Mouse (Mus musculus): ENCODE data around the gene Lsr. TPM values are rescaled to one million over a fixed set of nuclear protein-coding genes. Genes with fewer than 3 reads are reported as not detected.
"Not testable (repeated sequence)": the region's sequence is repeated elsewhere in the genome, so short reads cannot be mapped to it uniquely, and the experiment has no call there.

Gene Lsr
- polyA plus RNA-seq, 1 experiment from 2014 or later: 99.6 TPM

DNA sequence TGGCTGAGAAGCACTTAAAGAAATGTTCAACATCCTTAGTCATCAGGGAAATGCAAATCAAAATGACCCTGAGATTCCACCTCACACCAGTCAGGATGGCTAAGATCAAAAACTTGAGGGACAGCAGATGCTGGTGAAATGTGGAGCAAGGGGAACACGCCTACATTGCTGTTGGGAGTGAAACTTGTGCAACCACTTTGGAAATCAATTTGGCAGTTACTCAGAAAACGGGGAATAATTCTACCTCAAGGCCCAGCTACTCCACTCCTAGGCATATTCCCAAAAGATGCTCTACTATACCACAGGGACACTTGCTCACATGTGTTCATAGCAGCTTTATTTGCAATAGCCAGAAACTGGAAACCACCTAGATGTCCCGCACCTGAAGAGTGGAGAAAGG is 23.4 kb downstream of the Lsr start:
- Histone ChIP-seq H3K36me3 (ENCODE audit: control insufficient read depth, insufficient read depth, low read length) (peaks cover 26% of the 10 kb centered on the region), H3K4me1 (ENCODE audit: control insufficient read depth, insufficient read depth, low read length) (peaks cover 10% of the 10 kb centered on the region; the same call in 1 of the 2 replicates)
- WGBS: 84% methylated on average over 3 of the region's 3 CpGs
- H3K9me3 ChIP-seq (replicated peaks; ENCODE audit: control insufficient read depth, low read length); H3K4me3 ChIP-seq (replicated peaks; ENCODE audit: low read length); ATAC-seq (ENCODE audit: insufficient read depth, low FRiP score); H3K27me3 ChIP-seq (ENCODE audit: control insufficient read depth, insufficient read depth, low read length); H3K9ac ChIP-seq (ENCODE audit: low read length); H3K4me2 ChIP-seq (ENCODE audit: low read depth, low read length); H3K27ac ChIP-seq (ENCODE audit: low read length): not testable (repeated sequence)

DNA sequence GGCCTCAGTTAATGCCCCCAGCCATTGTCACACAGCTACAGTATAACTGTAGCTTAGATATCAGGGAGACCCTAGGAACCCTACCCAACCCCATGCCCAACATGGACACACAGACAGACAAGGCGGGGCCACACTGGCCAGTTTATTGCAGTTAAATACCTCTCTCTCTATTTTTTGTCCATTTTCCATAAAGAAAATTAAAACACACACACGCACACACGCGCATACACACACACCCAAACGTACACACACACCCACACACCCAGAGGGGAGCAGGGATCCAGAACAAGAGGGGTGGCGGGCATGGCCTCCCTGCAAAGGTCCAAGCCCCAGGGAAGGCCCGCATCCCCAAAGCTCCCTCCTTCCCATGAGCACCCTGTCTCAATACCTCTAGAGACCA is 27.4 kb downstream of the Lsr start:
- Histone ChIP-seq H3K4me3 (replicated peaks; ENCODE audit: low read length) (no peak overlapping the region), H3K9me3 (replicated peaks; ENCODE audit: control insufficient read depth, low read length) (no peaks in the 10 kb centered on the region), H3K9ac (ENCODE audit: low read length) (no peak overlapping the region), H3K4me1 (ENCODE audit: control insufficient read depth, insufficient read depth, low read length) (no peaks in the 10 kb centered on the region), H3K27ac (ENCODE audit: low read length) (no peak overlapping the region), H3K4me2 (ENCODE audit: low read depth, low read length) (no peak overlapping the region), H3K27me3 (ENCODE audit: control insufficient read depth, insufficient read depth, low read length) (no peaks in the 10 kb centered on the region), H3K36me3 (ENCODE audit: control insufficient read depth, insufficient read depth, low read length) (peaks cover 7% of the 10 kb centered on the region; the same call in 1 of the 2 replicates)
- 94% methylated on average over 7 of the region's 7 CpGs for WGBS
- ATAC-seq (ENCODE audit: insufficient read depth, low FRiP score): no peak

DNA sequence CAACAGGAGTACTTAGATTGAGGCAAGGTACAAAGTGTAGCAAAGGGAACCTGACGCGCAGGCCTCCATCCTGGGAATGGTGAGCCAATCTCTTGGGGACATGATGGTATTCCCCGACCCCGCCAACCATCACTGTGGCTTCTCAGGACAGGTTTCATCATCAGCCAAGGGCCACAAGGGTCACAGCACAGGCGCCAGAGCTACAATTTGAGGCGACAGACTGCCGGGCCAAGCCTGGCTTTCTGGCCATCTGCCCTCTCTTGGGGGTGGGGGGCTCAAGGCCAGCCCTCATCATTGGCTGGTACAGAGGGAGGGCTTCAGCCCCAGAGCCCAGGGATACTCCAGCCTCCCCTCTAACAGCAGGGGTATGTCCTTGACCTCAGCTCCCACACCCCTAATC is 27.8 kb downstream of the Lsr start:
- 73% methylated on average over 7 of the region's 7 CpGs for WGBS
- not testable (repeated sequence) for H3K9me3 ChIP-seq (replicated peaks; ENCODE audit: control insufficient read depth, low read length); H3K9ac ChIP-seq (ENCODE audit: low read length); H3K27me3 ChIP-seq (ENCODE audit: control insufficient read depth, insufficient read depth, low read length); ATAC-seq (ENCODE audit: insufficient read depth, low FRiP score); H3K4me1 ChIP-seq (ENCODE audit: control insufficient read depth, insufficient read depth, low read length); H3K27ac ChIP-seq (ENCODE audit: low read length); H3K4me2 ChIP-seq (ENCODE audit: low read depth, low read length); H3K36me3 ChIP-seq (ENCODE audit: control insufficient read depth, insufficient read depth, low read length); H3K4me3 ChIP-seq (replicated peaks; ENCODE audit: low read length)

DNA sequence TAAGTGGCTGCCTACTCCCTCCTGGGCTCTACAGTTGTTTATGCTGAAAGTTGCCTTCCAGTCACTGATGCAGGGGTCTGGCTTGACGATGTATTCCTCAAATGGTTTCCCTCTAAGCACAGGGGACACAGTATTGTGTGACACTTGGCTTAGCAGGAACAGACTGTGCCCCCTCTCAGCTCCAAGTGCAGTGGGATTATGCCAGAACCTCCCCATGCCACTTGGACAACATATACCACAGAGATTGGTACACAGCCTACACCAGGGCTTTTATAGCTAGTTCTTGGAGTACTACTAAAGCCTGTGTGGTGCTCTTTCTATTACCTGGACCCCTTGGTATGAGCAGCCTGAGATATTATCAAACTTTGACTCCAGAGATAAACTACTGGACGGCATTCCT is 28.6 kb downstream of the Lsr start:
- not testable (repeated sequence) for H3K36me3 ChIP-seq (ENCODE audit: control insufficient read depth, insufficient read depth, low read length); H3K9me3 ChIP-seq (replicated peaks; ENCODE audit: control insufficient read depth, low read length); H3K27ac ChIP-seq (ENCODE audit: low read length); H3K27me3 ChIP-seq (ENCODE audit: control insufficient read depth, insufficient read depth, low read length); H3K4me2 ChIP-seq (ENCODE audit: low read depth, low read length); H3K4me3 ChIP-seq (replicated peaks; ENCODE audit: low read length); H3K9ac ChIP-seq (ENCODE audit: low read length); ATAC-seq (ENCODE audit: insufficient read depth, low FRiP score); H3K4me1 ChIP-seq (ENCODE audit: control insufficient read depth, insufficient read depth, low read length)
- 56% methylated on average over 2 of the region's 2 CpGs for WGBS

DNA sequence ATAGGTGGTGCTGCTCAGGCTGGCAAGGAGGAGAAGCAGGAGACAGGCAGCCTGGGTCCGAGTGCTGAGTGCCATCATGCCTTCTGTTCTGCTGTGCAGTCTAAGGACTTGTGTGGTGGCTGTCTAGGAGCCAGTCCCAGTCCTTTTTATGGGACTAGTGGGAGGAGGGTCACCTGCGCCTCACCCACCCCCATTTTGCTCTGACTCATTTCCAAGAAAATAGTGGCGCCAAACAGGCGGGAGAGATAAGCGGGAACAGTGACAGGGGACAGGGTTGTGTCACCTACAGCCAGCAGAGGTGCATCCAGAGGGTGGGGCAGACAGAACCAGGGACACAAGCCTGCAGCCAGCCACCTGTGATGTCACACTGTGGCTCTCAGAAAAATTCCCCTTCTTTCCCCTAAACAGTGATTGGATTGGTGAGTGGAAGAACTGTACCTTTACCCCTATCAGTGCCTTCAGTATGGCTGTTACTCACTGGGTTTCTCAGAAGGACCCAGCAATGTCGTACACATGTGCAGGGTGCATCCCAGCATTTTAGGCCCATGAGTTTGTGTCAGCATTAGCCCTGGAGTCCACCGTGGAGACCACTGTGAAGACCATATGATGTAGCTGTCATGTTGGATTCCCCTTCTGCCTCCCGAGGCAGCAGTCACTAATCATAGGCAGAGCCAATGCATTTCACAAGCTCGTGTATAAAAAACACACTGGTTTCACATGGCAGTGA is 29.2 kb downstream of the Lsr start, which contains the start of gene Hamp:
Gene Hamp, minus strand, starts transcription at position 124 of the 727 bp plus-strand sequence.
- no peak for ATAC-seq (ENCODE audit: insufficient read depth, low FRiP score)
- H3K36me3 ChIP-seq (ENCODE audit: control insufficient read depth, insufficient read depth, low read length): peaks cover 4% of the 10 kb centered on the region; the same call in 1 of the 2 replicates

DNA sequence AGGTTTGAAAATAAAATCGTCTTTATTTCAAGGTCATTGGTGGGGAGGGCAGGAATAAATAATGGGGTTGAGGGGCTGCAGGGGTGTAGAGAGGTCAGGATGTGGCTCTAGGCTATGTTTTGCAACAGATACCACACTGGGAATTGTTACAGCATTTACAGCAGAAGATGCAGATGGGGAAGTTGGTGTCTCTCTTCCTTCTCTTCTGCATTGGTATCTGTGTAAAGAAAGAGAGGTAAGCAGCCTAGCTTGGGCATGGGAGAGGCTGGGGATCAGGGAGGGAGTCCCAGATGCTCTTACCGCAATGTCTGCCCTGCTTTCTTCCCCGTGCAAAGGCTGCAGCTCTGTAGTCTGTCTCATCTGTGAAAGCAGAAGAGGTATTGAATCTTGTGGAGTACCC is 30.9 kb downstream of the Lsr start:
- H3K9ac ChIP-seq (ENCODE audit: low read length); ATAC-seq (ENCODE audit: insufficient read depth, low FRiP score); H3K4me1 ChIP-seq (ENCODE audit: control insufficient read depth, insufficient read depth, low read length); H3K27ac ChIP-seq (ENCODE audit: low read length); H3K4me3 ChIP-seq (replicated peaks; ENCODE audit: low read length); H3K27me3 ChIP-seq (ENCODE audit: control insufficient read depth, insufficient read depth, low read length); H3K4me2 ChIP-seq (ENCODE audit: low read depth, low read length); H3K9me3 ChIP-seq (replicated peaks; ENCODE audit: control insufficient read depth, low read length); H3K36me3 ChIP-seq (ENCODE audit: control insufficient read depth, insufficient read depth, low read length): not testable (repeated sequence)
- WGBS: 37% methylated on average over 3 of the region's 3 CpGs

More for the DNA sequence above, 29.2 kb downstream of the Lsr start, which contains the start of gene Hamp:
- Histone ChIP-seq H3K27me3 (ENCODE audit: control insufficient read depth, insufficient read depth, low read length) (no peaks in the 10 kb centered on the region), H3K4me2 (ENCODE audit: low read depth, low read length) (no peak within 1 kb of the TSS), H3K27ac (ENCODE audit: low read length) (no peak within 1 kb of the TSS), H3K9ac (ENCODE audit: low read length) (no peak within 1 kb of the TSS), H3K4me3 (replicated peaks; ENCODE audit: low read length) (no peak within 1 kb of the TSS), H3K4me1 (ENCODE audit: control insufficient read depth, insufficient read depth, low read length) (no peaks in the 10 kb centered on the region), H3K9me3 (replicated peaks; ENCODE audit: control insufficient read depth, low read length) (no peaks in the 10 kb centered on the region)
- 54% methylated on average over 9 of the region's 9 CpGs for WGBS

DNA sequence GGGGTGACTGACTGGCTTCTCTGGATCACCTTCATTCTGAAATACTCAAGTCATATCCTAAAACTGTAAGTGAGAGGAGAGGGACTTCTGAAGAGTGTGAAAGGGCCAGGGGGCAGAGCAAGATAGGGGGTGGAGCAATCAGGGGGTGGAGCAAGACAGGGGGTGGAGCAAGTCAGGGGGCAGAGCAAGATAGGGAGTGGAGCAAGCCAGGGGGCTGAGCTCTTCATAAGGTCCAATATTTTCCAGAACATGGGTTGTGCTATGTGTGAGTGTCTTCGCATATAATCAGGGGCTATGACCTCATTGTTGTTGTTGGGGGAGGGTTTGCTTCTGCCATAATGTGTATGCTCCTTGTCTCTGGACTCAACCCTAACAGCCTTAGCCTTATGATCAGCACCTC is 33.2 kb downstream of the Lsr start:
- not testable (repeated sequence) for H3K27ac ChIP-seq (ENCODE audit: low read length); ATAC-seq (ENCODE audit: insufficient read depth, low FRiP score); H3K4me3 ChIP-seq (replicated peaks; ENCODE audit: low read length); H3K4me2 ChIP-seq (ENCODE audit: low read depth, low read length); H3K9me3 ChIP-seq (replicated peaks; ENCODE audit: control insufficient read depth, low read length); H3K36me3 ChIP-seq (ENCODE audit: control insufficient read depth, insufficient read depth, low read length); H3K4me1 ChIP-seq (ENCODE audit: control insufficient read depth, insufficient read depth, low read length); H3K9ac ChIP-seq (ENCODE audit: low read length); H3K27me3 ChIP-seq (ENCODE audit: control insufficient read depth, insufficient read depth, low read length)
- WGBS: 74% methylated on average over 1 of the region's 1 CpGs

DNA sequence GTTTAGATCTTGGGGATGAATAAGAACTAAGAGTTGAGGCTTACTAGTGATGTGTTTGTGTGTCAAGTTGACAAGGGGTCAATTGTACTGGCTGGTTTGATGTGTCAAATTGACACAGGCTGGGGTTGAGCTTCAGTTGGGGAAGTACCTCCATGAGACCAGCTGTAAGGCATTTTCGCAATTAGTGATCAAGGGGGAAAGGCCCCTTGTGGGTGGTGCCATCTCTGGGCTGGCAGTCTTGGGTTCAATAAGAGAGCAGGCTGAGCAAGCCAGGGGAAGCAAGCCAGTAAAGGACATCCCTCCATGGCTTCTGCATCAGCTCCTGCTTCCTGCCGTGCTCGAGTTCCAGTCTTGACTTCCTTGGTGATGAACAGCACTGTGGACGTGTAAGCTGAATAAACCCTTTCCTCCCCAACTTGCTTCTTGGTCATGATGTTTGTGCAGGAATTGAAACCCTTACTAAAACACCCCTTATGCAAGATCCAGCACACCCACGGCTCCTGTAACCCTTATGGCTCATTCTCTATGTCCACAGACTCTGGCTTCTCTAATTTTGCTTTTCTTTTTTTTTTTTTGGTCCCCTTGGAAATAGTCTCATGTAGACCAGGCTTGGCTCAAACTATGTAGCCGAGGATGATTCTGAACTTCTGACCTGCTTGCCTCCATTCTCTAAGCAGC is 37.7 kb downstream of the Lsr start:
- not testable (repeated sequence) for H3K36me3 ChIP-seq (ENCODE audit: control insufficient read depth, insufficient read depth, low read length); H3K4me3 ChIP-seq (replicated peaks; ENCODE audit: low read length); H3K4me2 ChIP-seq (ENCODE audit: low read depth, low read length); H3K4me1 ChIP-seq (ENCODE audit: control insufficient read depth, insufficient read depth, low read length); H3K27me3 ChIP-seq (ENCODE audit: control insufficient read depth, insufficient read depth, low read length); H3K27ac ChIP-seq (ENCODE audit: low read length); ATAC-seq (ENCODE audit: insufficient read depth, low FRiP score); H3K9me3 ChIP-seq (replicated peaks; ENCODE audit: control insufficient read depth, low read length); H3K9ac ChIP-seq (ENCODE audit: low read length)
- 67% methylated on average over 6 of the region's 6 CpGs for WGBS

DNA sequence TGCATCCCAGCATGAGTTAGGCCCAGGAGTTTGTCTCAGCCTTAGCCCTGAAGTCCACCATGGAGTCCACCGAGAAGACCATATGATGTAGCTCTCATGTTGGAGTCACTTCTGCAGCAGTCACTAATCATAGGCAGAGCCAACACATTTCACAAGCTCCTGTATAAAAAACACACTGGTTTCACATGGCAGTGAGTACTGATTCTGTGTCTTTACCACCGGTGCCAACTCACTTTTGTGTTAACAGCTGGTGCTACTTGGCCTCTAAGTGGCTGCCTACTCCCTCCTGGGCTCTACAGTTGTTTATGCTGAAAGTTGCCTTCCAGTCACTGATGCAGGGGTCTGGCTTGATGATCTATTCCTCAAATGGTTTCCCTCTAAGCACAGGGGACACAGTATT is 48.7 kb downstream of the Lsr start, which contains the start of gene Hamp2:
Gene Hamp2, minus strand, starts transcription at position 101 of the 400 bp plus-strand sequence.
- H3K9me3 ChIP-seq (replicated peaks; ENCODE audit: control insufficient read depth, low read length); H3K4me2 ChIP-seq (ENCODE audit: low read depth, low read length); H3K4me3 ChIP-seq (replicated peaks; ENCODE audit: low read length); H3K27ac ChIP-seq (ENCODE audit: low read length); H3K4me1 ChIP-seq (ENCODE audit: control insufficient read depth, insufficient read depth, low read length); H3K36me3 ChIP-seq (ENCODE audit: control insufficient read depth, insufficient read depth, low read length); H3K9ac ChIP-seq (ENCODE audit: low read length); H3K27me3 ChIP-seq (ENCODE audit: control insufficient read depth, insufficient read depth, low read length); ATAC-seq (ENCODE audit: insufficient read depth, low FRiP score): not testable (repeated sequence)
- 77% methylated on average over 2 of the region's 2 CpGs for WGBS
